Mouse (Mus musculus) hindlimb bud, embryonic 11.5 days (tissue): ENCODE results near the gene Psmd3.

Experiments
- DNase-seq: peaks from one replicate; pipeline ENCODE4 v3.0.0-alpha.2; 2012; ENCODE audit warnings: low read depth, low spot score; ENCODE audit errors: extremely low spot score

Gene Psmd3

DNA sequence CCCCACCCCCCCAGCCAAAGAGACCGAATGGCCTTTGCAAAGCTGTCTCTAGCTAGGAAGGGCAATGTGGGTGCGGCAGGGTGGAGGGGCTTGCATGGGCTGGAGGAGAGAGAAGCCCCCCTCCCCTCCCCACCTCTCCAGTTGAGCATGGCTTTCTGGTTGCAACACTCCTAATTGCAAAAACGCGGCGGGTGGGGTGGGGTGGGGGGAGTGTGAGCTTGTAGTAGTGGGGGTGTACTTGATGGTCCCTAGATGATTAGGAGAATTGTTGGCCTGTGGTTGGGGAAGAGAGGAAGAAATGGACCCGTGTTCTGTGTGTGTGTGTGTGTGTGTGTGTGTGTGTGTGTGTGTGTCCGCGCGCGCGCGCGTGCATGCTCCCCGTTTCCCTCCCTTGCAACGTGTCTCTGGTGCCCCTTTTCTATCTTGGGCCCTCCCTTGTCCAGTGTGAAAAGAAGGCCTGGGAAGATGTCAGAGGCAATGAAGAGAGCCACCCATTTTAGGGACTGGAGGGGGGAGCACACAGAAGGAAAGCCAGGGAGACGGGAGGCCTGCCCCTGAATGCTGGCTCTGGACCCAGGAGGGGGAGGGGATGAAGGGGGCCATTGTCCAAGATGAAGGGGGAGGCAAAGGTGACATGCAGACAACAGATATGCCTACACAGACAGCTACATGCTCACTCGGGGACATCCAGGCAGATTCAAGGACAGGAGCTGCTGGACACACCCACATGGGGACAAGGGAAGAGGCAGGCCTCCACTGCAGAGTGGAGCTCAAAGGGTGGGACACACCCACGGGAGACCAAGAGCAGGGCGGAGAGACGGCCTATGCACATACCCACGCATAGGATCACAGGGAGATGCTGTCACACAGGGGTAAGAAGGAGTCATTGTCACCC, 60.3 kb downstream of the Psmd3 start:
- no peak for DNase-seq

DNA sequence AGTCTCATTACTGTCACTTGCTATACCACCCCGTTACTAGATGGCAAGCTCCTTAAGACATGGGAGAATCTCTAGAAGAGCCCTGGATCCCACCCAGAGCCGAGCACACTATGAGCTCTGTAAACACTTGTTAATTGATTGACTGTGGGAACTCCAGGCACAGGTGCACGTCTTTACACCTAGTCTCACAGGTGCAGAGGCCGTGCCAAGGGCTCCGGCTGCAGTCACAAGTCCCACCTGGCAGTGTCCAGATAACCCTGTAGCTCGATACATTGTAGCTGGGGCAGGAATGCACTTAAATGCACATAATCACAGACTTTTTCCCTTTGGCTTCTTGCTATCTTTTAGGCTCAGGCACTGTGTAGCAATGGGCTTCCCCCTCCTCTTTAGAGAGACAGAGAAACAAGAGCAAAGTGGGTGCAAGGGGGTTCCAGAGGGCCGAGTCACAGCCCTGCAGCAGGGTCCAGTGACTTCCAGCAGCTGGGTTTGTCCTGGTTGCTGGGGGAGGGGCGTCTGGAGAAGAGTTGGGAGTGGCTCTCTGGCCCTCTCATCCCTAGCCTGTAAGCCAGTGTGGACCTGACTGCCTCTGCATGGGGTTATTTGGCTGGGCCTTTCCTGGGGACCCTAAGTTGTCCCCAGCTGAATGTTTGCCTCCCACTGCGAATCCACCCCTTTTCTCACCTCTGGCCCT, 61.4 kb downstream of the Psmd3 start:
- no peak for DNase-seq

DNA sequence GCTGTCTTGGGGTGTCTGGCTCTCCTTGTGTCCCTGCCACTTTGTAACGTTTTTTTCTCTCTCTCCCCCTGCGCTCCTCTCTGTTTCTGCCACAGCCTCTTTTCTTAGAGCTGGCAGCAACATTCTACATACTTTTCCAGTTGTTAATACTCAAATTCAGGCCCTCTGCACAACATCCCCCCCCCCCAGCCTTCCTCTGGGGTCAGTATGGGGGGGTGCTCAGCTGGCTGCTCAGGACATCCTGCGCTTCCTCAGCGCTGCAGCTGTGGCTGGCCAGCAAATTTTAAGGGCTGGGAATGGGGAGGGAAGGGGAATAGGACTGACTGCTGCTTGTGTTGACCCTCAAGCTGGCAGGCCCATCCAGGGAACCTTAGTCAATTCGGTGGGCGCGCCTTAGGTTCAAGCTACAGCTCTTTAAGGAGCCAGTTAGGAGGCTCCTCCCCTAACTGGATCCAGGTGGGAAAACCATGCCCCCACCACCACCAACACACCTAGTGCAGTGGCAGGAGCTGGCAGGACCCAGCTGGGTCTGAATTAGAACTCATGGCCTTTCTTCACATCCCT, 62.2 kb downstream of the Psmd3 start:
- no peak for DNase-seq
